Mouse (Mus musculus): Measurements from ENCODE around the gene Sh3gl1. TPM values are rescaled to one million over a fixed set of nuclear protein-coding genes. Genes with fewer than 3 reads are reported as not detected.

Sh3gl1 gene
- polyA plus RNA-seq, 1 experiment from 2014 or later, result 129 TPM

GRCm38 (mm10) chr17:56055945-56056678, 19.7 kb upstream of the Sh3gl1 start:
- no peak overlapping the region for H3K27ac ChIP-seq (ENCODE audit: low read depth)
- DNase-seq (ENCODE audit: low spot score) (no peak), ATAC-seq (replicated peaks; ENCODE audit: low FRiP score, low TSS enrichment, low read depth) (no peak)
- no peak overlapping the region for H3K4me3 ChIP-seq (ENCODE audit: low read depth, low read length)
- H3K27me3 ChIP-seq (replicated peaks; ENCODE audit: control insufficient read depth, insufficient read depth, low read length), result no peaks in the 10 kb centered on the region
- no peaks in the 10 kb centered on the region for H3K4me1 ChIP-seq (replicated peaks; ENCODE audit: control insufficient read depth, insufficient read depth, low read length)
- H3K9me3 ChIP-seq (ENCODE audit: control insufficient read depth, low read length), result no peaks in the 10 kb centered on the region
- WGBS, result 65% methylated on average over 4 of the region's 4 CpGs
- no peak overlapping the region for H3K4me2 ChIP-seq (ENCODE audit: low read length)
- H3K9ac ChIP-seq (ENCODE audit: low read length), result no peak overlapping the region
- H3K36me3 ChIP-seq (ENCODE audit: control insufficient read depth, insufficient read depth, low read length), result peaks cover 78% of the 10 kb centered on the region

- H3K4me2 ChIP-seq (ENCODE audit: low read length), result no peak overlapping the region
- no peaks in the 10 kb centered on the region for H3K9me3 ChIP-seq (ENCODE audit: control insufficient read depth, low read length)
- H3K4me1 ChIP-seq (replicated peaks; ENCODE audit: control insufficient read depth, insufficient read depth, low read length), result no peaks in the 10 kb centered on the region
- H3K36me3 ChIP-seq (ENCODE audit: control insufficient read depth, insufficient read depth, low read length), result peaks cover 77% of the 10 kb centered on the region
- H3K27me3 ChIP-seq (replicated peaks; ENCODE audit: control insufficient read depth, insufficient read depth, low read length), result no peaks in the 10 kb centered on the region
- DNase-seq (ENCODE audit: low spot score) (no peak), ATAC-seq (replicated peaks; ENCODE audit: low FRiP score, low TSS enrichment, low read depth) (no peak)
- no peak overlapping the region for H3K4me3 ChIP-seq (ENCODE audit: low read depth, low read length)
- no peak overlapping the region for H3K27ac ChIP-seq (ENCODE audit: low read depth)
- H3K9ac ChIP-seq (ENCODE audit: low read length), result no peak overlapping the region
Observed at GRCm38 (mm10) chr17:56054938-56055337, 18.5 kb upstream of the Sh3gl1 start.

- ATAC-seq (replicated peaks; ENCODE audit: low FRiP score, low TSS enrichment, low read depth), result no peak
- Histone ChIP-seq H3K9me3 (ENCODE audit: control insufficient read depth, low read length) (no peaks in the 10 kb centered on the region), H3K9ac (ENCODE audit: low read length) (no peak overlapping the region), H3K27me3 (replicated peaks; ENCODE audit: control insufficient read depth, insufficient read depth, low read length) (no peaks in the 10 kb centered on the region), H3K4me2 (ENCODE audit: low read length) (no peak overlapping the region), H3K27ac (ENCODE audit: low read depth) (no peak overlapping the region), H3K36me3 (ENCODE audit: control insufficient read depth, insufficient read depth, low read length) (peaks cover 76% of the 10 kb centered on the region), H3K4me1 (replicated peaks; ENCODE audit: control insufficient read depth, insufficient read depth, low read length) (no peaks in the 10 kb centered on the region), H3K4me3 (ENCODE audit: low read depth, low read length) (no peak overlapping the region)
- 76% methylated on average over 5 of the region's 5 CpGs for WGBS
- DNase-seq (ENCODE audit: low spot score), result no peak
Observed at GRCm38 (mm10) chr17:56051369-56051768, 14.9 kb upstream of the Sh3gl1 start.

- WGBS, result 1% methylated on average over 12 of the region's 12 CpGs
Observed at GRCm38 (mm10) chr17:56040857-56041163, 4.4 kb upstream of the Sh3gl1 start.

GRCm38 (mm10) chr17:56040030-56040856, 3.8 kb upstream of the Sh3gl1 start, which contains the start of gene Chaf1a:
Gene Chaf1a (plus strand): TSS chr17:56040439.
- Histone ChIP-seq H3K36me3 (ENCODE audit: control insufficient read depth, insufficient read depth, low read length) (peaks cover 24% of the 10 kb centered on the region), H3K27me3 (replicated peaks; ENCODE audit: control insufficient read depth, insufficient read depth, low read length) (no peaks in the 10 kb centered on the region), H3K9ac (ENCODE audit: low read length) (peak within 1 kb of the TSS; percentile 74), H3K4me3 (ENCODE audit: low read depth, low read length) (peak within 1 kb of the TSS; percentile 61), H3K4me2 (ENCODE audit: low read length) (peak within 1 kb of the TSS; percentile 69), H3K9me3 (ENCODE audit: control insufficient read depth, low read length) (no peaks in the 10 kb centered on the region), H3K27ac (ENCODE audit: low read depth) (peak within 1 kb of the TSS; percentile 73), H3K4me1 (replicated peaks; ENCODE audit: control insufficient read depth, insufficient read depth, low read length) (peaks cover 22% of the 10 kb centered on the region)
- under 1% methylated on average over 68 of the region's 68 CpGs for WGBS
- peak; percentile 91 for DNase-seq (ENCODE audit: low spot score)
- peak; percentile 88 for ATAC-seq (replicated peaks; ENCODE audit: low FRiP score, low TSS enrichment, low read depth)

More at GRCm38 (mm10) chr17:56040857-56041163, 4.4 kb upstream of the Sh3gl1 start:
- peak overlapping the region; percentile 61 for H3K4me3 ChIP-seq (ENCODE audit: low read depth, low read length)
- H3K4me1 ChIP-seq (replicated peaks; ENCODE audit: control insufficient read depth, insufficient read depth, low read length), result peaks cover 17% of the 10 kb centered on the region
- H3K27me3 ChIP-seq (replicated peaks; ENCODE audit: control insufficient read depth, insufficient read depth, low read length), result no peaks in the 10 kb centered on the region
- H3K9ac ChIP-seq (ENCODE audit: low read length), result peak overlapping the region; percentile 74
- peak; percentile 66 for DNase-seq (ENCODE audit: low spot score)
- H3K27ac ChIP-seq (ENCODE audit: low read depth), result peak overlapping the region; percentile 73
- ATAC-seq (replicated peaks; ENCODE audit: low FRiP score, low TSS enrichment, low read depth), result no peak
- no peaks in the 10 kb centered on the region for H3K9me3 ChIP-seq (ENCODE audit: control insufficient read depth, low read length)
- peak overlapping the region; percentile 69 for H3K4me2 ChIP-seq (ENCODE audit: low read length)
- peaks cover 30% of the 10 kb centered on the region for H3K36me3 ChIP-seq (ENCODE audit: control insufficient read depth, insufficient read depth, low read length)

- Histone ChIP-seq H3K4me3 (ENCODE audit: low read depth, low read length) (peak overlapping the region; percentile 61; the same call in 1 of the 2 replicates), H3K4me2 (ENCODE audit: low read length) (peak overlapping the region; percentile 69), H3K27me3 (replicated peaks; ENCODE audit: control insufficient read depth, insufficient read depth, low read length) (no peaks in the 10 kb centered on the region), H3K36me3 (ENCODE audit: control insufficient read depth, insufficient read depth, low read length) (peaks cover 20% of the 10 kb centered on the region), H3K9ac (ENCODE audit: low read length) (peak overlapping the region; percentile 15; the same call in 1 of the 2 replicates), H3K4me1 (replicated peaks; ENCODE audit: control insufficient read depth, insufficient read depth, low read length) (peaks cover 29% of the 10 kb centered on the region), H3K27ac (ENCODE audit: low read depth) (no peak overlapping the region), H3K9me3 (ENCODE audit: control insufficient read depth, low read length) (no peaks in the 10 kb centered on the region)
- no peak for DNase-seq (ENCODE audit: low spot score)
- ATAC-seq (replicated peaks; ENCODE audit: low FRiP score, low TSS enrichment, low read depth), result no peak
- 77% methylated on average over 4 of the region's 4 CpGs for WGBS
Observed at GRCm38 (mm10) chr17:56039345-56039744, 2.9 kb upstream of the Sh3gl1 start.

- H3K4me1 ChIP-seq (replicated peaks; ENCODE audit: control insufficient read depth, insufficient read depth, low read length), result peaks cover 29% of the 10 kb centered on the region
- DNase-seq (ENCODE audit: low spot score) (no peak), ATAC-seq (replicated peaks; ENCODE audit: low FRiP score, low TSS enrichment, low read depth) (no peak)
- no peak overlapping the region for H3K27ac ChIP-seq (ENCODE audit: low read depth)
- 83% methylated on average over 8 of the region's 8 CpGs for WGBS
- H3K4me2 ChIP-seq (ENCODE audit: low read length), result no peak overlapping the region
- H3K36me3 ChIP-seq (ENCODE audit: control insufficient read depth, insufficient read depth, low read length), result peaks cover 17% of the 10 kb centered on the region; the same call in 1 of the 2 replicates
- no peak overlapping the region for H3K9ac ChIP-seq (ENCODE audit: low read length)
- no peak overlapping the region for H3K4me3 ChIP-seq (ENCODE audit: low read depth, low read length)
- H3K9me3 ChIP-seq (ENCODE audit: control insufficient read depth, low read length), result no peaks in the 10 kb centered on the region
- no peaks in the 10 kb centered on the region for H3K27me3 ChIP-seq (replicated peaks; ENCODE audit: control insufficient read depth, insufficient read depth, low read length)
Observed at GRCm38 (mm10) chr17:56038583-56039261, 2.3 kb upstream of the Sh3gl1 start.

GRCm38 (mm10) chr17:56036901-56037287, 459 bp upstream of the Sh3gl1 start:
- Histone ChIP-seq H3K4me3 (ENCODE audit: low read depth, low read length) (peak overlapping the region; percentile 25; the same call in 1 of the 2 replicates), H3K27me3 (replicated peaks; ENCODE audit: control insufficient read depth, insufficient read depth, low read length) (no peaks in the 10 kb centered on the region), H3K4me2 (ENCODE audit: low read length) (peak overlapping the region; percentile 49), H3K36me3 (ENCODE audit: control insufficient read depth, insufficient read depth, low read length) (peaks cover 12% of the 10 kb centered on the region; the same call in 1 of the 2 replicates), H3K9me3 (ENCODE audit: control insufficient read depth, low read length) (no peaks in the 10 kb centered on the region), H3K4me1 (replicated peaks; ENCODE audit: control insufficient read depth, insufficient read depth, low read length) (peaks cover 38% of the 10 kb centered on the region), H3K27ac (ENCODE audit: low read depth) (no peak overlapping the region), H3K9ac (ENCODE audit: low read length) (peak overlapping the region; percentile 40)
- 38% methylated on average over 13 of the region's 13 CpGs for WGBS
- DNase-seq (ENCODE audit: low spot score) (no peak), ATAC-seq (replicated peaks; ENCODE audit: low FRiP score, low TSS enrichment, low read depth) (no peak)

Data from intestine, embryonic 14.5 days (tissue).